Mouse (Mus musculus): Measurements from ENCODE around the gene Sipa1l3. TPM values are rescaled to one million over a fixed set of nuclear protein-coding genes. Genes with fewer than 3 reads are reported as not detected.

The Sipa1l3 gene
- 58.2 and 61.3 TPM in 2 replicates for polyA plus RNA-seq (2012; rRNA removed)

DNA sequence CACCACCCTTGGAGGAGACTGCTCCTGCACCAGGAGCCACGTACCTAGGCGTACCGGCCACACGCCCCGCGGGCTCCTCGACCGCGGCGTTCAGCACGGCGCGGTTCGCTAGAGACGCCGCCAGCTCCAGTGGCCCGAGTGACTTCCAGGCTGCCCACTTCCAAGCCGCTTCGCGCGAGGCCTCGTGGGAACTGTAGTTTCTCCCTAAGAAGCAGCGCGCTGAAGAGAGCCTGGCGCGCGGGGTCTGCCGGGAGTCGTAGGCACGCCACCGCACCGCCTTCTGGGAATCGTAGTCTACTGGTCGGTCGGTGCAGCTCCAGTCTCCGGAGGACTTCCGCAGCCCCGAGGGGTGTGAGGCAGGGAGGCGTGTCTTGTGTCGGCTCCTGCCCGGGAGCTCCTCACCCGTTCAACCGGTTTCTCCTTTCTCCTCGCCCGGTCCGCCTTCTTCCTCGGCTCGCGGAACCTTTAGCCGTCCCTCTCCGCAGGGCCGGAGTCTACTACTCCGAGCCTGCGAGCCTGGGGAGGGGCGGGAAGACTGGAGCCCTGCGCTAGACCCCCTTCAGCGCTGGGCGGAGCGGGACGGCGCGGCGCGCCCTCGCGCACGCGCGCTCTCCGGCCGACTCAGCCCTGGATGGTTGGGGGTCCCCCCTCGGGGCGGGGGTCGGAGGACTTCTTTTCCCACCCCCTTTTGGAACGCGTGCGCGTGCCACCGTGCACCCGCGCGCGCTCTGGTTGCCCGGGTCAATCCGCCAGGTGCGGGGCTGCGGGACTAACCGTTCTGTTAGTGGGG, at the start of gene Sipa1l3:
Sipa1l3 (minus strand) TSS at position 221 of the 790 bp plus-strand sequence.

GRCm38 (mm10) chr7:29303738-29304462, 214.5 kb downstream of the Sipa1l3 start, which contains the start of gene Dpf1:
Gene Dpf1, plus strand, starts transcription at chr7:29303951.

DNA sequence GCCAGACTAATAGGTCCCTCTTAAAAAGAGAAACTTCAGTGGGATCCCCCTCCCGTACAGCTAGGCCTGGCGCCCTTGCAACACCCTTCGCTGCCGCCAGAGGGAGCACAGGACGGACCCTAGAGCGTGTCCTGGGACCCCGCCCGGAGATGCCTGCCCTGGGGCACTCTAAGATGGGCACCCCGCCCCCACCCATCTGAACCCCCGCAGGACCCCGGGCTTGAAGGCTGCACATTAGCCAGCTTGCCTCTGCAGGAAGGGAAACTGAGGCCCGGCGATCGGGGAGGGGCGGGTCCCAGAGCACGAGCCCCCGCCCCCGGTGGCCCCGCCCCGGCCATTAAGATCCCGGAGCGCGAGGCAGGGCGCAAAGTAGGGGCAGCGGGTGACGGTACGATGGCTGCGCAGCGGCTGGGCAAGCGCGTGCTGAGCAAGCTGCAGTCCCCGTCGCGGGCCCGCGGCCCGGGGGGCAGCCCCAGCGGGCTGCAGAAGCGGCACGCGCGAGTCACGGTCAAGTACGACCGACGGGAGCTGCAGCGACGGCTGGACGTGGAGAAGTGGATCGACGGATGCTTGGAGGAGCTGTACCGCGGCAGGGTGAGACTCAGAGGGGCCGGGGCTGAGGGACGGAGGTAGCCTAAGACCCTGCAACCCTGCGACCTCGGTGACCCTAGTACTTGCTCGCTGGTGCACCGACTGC, 229.4 kb downstream of the Sipa1l3 start, which contains the start of gene Ppp1r14a:
Ppp1r14a (plus strand) TSS at position 367 of the 697 bp plus-strand sequence.

GRCm38 (mm10) chr7:29281201-29282073, 237.0 kb downstream of the Sipa1l3 start, which contains the start of gene Spint2:
Gene Spint2, minus strand, starts transcription at chr7:29281912.

Other genes with a start within 250 kb of the Sipa1l3 start
- gene Spint2, start 236.7 kb downstream of the Sipa1l3 start, polyA plus RNA-seq (2012; rRNA removed) = 427 and 890 TPM in 2 replicates
- gene Ppp1r14a, start 229.3 kb downstream of the Sipa1l3 start, polyA plus RNA-seq (2012; rRNA removed) = 18.9 and 33.1 TPM in 2 replicates
- gene Dpf1, start 214.7 kb downstream of the Sipa1l3 start, polyA plus RNA-seq (2012; rRNA removed) = 0.30 and 0.56 TPM in 2 replicates
- 0.03 and 0.08 TPM in 2 replicates for gene Catsperg2, start 208.4 kb upstream of the Sipa1l3 start, polyA plus RNA-seq (2012; rRNA removed)
- 0.40 and 0.41 TPM in 2 replicates for gene Zfp84, start 249.9 kb upstream of the Sipa1l3 start, polyA plus RNA-seq (2012; rRNA removed)